Mouse (Mus musculus) right cerebral cortex, postnatal 4 days (tissue): ENCODE data around the gene F13b.

Experiments used
- DNase-seq: peaks from one replicate; pipeline ENCODE4 v3.0.0-alpha.2; 2022

Gene F13b

DNA sequence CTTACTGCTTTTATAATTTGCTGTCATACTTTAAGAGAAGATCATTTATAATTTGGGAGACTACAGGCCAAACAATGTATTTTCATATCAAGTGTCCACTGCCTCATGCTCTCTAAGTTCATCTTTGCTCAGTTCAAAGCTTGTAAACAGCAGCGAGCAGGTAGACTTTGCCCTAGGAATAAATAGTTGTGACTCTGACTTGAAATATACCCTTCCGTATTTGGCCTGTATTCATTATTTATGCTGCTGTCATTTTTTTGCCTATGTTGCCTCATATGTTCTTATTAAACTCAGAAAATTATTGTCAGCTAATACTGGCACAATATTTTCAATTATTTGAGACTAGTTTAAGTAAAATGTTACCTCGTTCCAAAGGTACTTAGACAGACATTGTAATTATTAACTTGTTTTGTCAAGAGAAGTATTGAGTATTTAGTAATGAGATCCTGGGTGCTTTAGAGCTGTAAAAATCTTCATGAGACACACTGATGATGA lies at the start of gene F13b:
Gene F13b (plus strand): TSS at position 445 of the 495 bp plus-strand sequence.
- DNase-seq: no peak

GRCm38 (mm10) chr1:139454340-139455225 lies 46.9 kb upstream of the F13b start, which contains the start of gene Aspm:
Aspm (plus strand) TSS chr1:139454772.
- peak; percentile 83 for DNase-seq

DNA sequence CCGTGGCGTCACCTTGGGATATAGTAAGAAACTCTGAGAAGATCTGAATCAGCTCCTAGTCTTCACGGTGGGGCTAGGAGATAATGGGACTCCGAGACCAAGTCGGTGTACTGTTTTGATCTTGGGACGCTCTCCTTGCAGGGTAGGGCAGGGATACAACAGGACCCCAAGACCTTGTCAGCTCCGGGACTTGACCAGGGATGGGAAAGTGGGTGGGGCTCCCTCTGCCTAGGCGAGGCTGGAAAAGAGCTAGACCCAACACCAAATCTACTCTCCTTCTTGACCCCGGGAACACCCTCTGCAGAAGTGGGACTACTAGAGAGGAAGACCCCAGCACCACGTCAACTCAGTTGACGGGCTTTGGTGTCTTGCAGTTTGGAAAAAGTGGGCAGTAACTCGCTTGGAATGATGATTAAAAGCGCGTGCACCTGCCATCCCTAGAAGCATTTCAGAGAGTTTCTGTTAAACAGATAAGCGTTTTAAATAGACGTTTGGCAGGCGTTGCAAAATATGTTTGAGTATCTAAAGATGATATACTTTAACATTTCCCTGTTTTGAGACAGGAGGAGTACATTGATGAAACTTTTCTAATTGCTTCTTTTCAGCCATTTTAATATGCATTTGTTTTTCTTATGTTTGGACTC lies 46.2 kb upstream of the F13b start:
- DNase-seq: no peak

- no peak for DNase-seq
Measured at GRCm38 (mm10) chr1:139460807-139461206, 40.7 kb upstream of the F13b start.

DNA sequence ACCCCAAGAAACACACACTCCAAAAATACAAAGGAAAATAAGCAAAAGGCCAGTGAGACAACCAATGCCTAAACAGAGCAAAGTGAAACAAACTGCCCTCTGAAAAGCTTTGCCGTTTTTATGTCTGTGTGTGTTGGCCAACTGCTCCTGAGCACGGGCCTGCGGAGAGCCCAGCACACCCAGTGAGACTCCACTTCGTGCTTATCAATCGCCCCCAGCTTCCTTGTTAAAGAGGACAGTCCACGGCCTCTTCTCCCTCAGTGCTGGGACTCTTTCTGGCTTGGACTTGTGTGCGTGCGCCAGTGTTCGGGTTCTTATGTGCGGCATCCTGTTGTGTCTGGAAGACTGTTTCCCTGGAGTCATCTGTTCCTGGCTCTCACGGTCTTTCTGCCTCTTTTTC lies 35.6 kb upstream of the F13b start:
- DNase-seq: no peak

DNA sequence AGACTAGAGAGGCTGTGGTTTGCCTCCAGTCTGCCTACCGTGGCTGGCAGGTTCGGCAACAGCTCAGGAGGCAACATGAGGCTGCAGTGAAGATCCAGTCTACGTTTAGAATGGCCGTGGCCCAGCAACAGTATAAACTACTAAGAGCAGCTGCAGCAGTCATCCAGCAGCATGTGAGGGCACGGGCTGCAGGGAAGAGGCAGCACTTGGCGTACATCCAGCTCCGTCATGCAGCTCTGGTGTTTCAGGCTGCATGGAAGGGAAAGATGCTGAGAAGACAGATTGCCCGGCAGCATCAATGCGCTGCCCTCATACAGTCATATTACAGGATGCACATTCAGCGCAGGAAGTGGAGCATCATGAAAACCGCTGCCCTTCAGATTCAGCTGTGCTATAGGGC lies 22.6 kb upstream of the F13b start:
- peak; percentile 42 for DNase-seq

DNA sequence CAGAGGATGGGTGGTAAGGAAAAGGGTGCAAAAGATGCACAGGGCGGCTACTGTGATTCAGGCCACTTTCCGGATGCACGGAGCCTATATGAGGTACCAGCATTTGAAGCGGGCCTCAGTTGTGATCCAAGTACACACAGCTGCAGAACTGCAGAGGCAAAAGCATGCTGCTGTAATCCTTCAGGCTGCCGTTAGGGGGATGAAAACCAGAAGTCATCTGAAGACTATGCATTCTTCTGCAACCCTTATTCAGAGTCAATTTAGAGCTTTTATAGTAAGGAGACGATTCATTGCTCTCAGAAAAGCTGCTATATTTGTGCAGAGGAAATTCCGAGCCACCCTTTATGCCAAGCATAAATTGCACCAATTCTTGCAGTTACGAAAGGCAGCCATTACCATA lies 21.3 kb upstream of the F13b start:
- no peak for DNase-seq

DNA sequence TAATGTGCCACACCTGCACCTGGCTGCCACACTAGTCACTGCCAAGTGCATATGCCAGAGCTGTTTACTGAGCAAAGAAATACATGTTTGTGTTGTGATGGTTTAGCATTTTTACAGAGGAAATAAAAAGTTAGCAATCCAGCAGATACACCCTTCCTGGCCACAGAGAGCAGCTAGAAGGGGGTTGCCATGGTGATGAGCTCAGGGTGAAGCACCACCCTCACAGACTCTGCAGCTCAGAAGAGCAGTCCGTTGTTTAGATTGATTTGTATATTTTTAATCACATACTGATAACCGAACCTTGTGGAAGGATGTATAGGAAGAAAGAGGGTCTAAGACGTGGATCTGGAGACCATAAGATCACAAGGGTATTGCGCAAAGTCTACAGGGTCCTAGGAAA lies 20.4 kb upstream of the F13b start:
- no peak for DNase-seq

DNA sequence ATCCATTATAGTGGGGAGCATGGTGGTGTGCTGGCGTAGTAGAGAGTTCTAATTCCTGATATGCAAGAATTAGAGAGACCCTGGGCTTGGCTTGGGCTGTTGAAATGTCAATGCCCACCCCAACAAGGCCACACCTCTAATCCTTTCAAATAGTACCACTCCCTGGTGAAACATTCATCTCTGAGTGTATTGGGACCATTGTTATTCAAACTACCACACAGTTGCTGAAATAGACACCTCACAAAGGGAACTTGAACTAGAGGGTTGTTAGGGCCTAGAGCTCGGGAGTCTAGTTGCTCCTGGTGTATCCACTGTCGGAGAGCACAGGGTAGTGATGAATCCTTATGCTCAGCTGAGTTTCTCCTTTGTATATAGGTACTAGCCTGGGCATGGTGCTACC lies 6.9 kb upstream of the F13b start:
- no peak for DNase-seq

GRCm38 (mm10) chr1:139495408-139495807 lies 6.1 kb upstream of the F13b start:
- no peak for DNase-seq

DNA sequence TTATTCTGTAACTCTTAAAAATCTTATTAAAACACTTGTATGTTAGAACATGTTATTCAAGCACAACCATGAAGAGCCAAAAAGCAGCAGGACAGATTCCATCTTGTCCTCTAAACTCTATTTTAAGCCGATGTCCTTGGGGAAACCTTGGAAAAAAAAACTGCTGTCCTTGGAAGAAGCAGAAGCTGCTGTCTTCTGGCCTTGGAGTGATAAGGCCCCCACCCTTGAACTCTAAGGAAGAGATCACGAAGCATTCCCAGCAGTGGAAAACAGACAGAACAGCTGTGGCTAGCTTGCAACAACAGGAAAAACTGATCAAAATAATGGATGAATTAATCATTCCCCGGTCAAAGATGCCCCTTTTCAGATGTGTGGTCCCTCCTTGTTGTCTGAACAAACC lies 5.3 kb upstream of the F13b start:
- DNase-seq: no peak

DNA sequence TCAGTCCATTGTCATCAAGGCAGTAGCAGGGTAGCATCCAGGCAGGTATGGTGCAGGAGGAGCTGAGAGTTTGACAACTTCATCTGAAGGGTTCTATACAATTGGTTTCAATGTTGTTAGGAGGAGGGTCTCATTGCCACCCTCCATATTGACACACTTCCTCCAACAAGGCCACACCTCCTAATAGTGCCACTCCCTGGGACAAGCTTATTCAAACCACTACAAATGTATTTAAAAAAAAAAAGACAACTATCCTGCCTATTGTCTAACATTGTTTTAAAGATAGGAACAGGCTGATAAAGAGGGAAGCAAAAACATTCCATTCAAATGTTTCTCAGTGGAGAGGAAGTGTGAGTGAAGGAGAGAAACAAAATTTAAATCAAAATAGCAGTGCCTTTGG lies 1.8 kb upstream of the F13b start:
- no peak for DNase-seq

- no peak for DNase-seq
Measured at GRCm38 (mm10) chr1:139514556-139514955, 13.1 kb downstream of the F13b start.

DNA sequence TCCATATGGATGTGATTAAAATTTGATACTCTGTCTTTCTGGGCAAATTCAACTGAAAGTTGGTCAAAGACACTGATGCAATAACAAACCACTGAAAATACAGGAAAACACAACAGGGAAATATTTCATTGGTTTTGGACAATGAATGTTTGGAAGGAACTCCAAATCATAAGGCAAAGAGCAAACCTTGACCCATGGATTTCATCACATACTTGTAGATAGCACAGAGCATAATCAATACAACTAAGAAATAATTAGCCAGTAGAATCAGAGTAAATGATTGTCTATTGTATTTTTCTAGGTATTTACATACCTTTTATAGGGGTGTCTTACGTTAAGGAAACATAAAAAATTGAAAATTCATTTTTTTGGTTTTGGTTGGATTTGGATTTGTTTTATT lies 47.0 kb downstream of the F13b start:
- DNase-seq: no peak

DNA sequence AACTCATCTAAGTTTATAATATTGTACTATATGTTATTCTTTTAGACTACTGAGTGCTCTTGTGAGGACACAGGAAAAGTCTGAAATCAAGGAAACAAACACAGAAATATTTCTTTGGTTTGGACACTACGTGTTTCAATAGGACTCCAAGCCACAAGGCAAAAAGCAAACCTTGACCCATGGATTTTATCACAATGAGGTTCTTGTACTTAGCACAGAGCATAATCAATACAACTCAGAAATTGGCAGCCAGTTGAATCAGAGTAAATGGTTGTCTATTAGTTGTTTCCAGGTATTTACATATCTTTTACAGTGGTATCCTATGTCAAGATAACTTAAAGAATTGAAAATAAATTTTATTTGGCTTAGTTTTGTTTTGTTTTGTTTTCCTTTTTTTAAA lies 49.8 kb downstream of the F13b start:
- no peak for DNase-seq

DNA sequence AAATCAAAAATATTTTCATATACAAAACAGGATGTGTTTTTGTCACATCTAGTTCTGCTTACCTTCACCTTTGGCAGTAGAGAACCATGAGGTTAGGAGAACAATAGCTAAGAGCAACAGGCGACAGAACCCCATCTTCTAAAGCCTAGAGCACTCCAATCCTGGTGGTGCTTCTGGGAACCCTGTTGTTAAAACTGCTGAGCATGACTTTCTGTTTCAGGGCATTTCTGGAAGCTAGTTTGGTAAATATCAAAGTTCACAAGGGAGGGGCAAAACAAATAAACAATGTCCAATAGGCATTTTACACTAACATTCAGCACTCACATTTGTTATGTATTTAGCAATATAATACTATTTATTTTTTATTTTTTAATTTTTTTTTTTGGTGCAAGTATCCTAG lies 58.5 kb downstream of the F13b start, which contains the start of gene Cfhr1:
Gene Cfhr1 (minus strand): TSS at position 249 of the 400 bp plus-strand sequence.
- DNase-seq: no peak
